Mouse (Mus musculus): ENCODE measurements around the gene Rhof. TPM values are rescaled to one million over a fixed set of nuclear protein-coding genes. Genes with fewer than 3 reads are reported as not detected.
A peak's percentile ranks its signal among the peaks of the same experiment; 100 is the strongest.

Rhof gene
- polyA plus RNA-seq, 1 experiment from 2014 or later: 0.77 TPM

DNA sequence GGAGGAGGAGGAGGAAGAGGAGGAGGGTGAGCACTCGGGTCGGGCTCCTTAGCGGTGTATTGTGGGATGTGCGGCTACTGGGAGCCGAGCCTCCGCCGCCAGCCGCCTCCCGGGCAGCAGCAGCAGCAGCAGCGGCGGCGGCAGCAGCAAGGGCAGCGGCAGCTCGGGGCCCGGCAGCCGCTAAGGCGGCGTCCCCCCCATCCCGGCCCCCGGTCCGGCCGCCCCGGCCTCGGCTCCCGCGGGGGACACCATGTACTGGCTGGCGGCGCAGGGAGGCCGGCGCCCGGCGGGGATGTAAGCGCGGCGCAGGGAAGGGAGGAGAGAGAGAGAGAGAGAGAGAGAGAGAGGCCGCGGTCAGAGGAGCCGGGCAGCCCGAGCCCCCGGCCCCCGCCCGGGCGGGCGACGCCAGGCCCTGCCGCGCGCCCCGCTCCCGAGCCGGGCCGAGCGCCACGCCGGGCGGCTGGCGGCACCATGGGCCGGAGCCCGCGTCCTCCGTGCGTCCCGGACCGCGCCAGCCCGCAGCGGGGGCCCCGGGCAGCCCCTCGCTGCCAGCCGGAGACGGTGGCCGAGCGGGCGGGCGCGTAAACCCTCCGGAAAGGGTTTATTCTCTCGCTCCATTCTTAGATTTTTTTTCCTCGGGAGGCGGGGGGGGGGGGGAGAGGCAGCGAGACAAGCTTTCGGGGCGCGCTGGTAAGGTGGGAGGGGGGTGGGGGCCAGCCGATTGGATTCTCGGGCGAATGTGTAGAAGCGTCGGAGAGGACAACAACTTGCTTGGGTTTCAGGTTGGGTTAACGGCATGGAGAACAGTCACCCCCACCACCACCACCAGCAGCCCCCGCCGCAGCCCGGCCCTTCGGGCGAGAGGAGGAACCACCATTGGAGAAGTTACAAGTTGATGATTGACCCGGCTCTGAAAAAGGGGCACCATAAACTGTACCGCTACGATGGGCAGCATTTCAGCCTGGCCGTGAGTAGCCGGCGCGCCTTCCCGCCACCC, 10.0 kb upstream of the Rhof start, which contains the start of gene Setd1b:
Gene Setd1b (plus strand): TSS at position 33 of the 997 bp plus-strand sequence.
- peaks cover 13% of the 10 kb centered on the region for H3K36me3 ChIP-seq (ENCODE audit: inconsistent target)
- peak within 1 kb of the TSS; percentile 82 for H3K4me3 ChIP-seq (ENCODE audit: inconsistent target)
- peaks cover 66% of the 10 kb centered on the region for H3K79me2 ChIP-seq (ENCODE audit: inconsistent target)
- WGBS (ENCODE audit: missing documents): under 1% methylated on average over 81 of the region's 103 CpGs
- peak within 1 kb of the TSS; percentile 100 for H3K27ac ChIP-seq

DNA sequence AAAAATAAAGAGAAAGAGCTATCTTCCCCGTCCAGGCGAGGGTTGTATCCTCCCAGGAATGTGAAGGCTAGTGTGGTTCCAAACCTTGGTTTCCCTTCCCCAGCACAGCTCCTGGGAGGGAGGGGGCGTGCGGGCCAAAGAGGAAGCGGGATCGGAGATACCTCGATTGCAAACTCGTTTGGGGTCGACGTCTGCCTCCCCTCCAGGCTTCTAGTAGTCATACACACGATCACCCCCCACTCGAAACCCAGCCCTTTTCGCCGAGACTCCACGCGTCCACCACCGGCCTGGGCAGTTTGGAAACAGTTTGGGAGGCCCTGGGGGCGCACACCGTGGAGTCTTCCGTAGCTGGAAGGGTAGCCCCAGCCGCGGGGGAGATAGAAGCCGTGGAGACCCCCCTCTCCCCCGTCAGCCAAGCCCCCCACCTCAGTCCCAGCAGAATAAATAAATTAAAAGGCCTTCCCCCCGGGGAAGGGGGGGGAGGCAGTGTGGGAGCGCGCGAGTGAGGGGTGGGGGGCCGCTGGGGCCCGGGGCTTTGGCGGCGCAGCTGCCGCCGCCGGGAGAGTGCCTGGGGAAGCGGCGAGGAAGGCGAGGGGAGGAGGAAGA, 9.2 kb upstream of the Rhof start:
- peaks cover 64% of the 10 kb centered on the region for H3K79me2 ChIP-seq (ENCODE audit: inconsistent target)
- H3K27ac ChIP-seq: peak overlapping the region; percentile 100
- H3K36me3 ChIP-seq (ENCODE audit: inconsistent target): peaks cover 5% of the 10 kb centered on the region; the same call in 1 of the 2 replicates
- WGBS (ENCODE audit: missing documents): 1% methylated on average over 33 of the region's 38 CpGs
- peak overlapping the region; percentile 52 for H3K4me3 ChIP-seq (ENCODE audit: inconsistent target)

DNA sequence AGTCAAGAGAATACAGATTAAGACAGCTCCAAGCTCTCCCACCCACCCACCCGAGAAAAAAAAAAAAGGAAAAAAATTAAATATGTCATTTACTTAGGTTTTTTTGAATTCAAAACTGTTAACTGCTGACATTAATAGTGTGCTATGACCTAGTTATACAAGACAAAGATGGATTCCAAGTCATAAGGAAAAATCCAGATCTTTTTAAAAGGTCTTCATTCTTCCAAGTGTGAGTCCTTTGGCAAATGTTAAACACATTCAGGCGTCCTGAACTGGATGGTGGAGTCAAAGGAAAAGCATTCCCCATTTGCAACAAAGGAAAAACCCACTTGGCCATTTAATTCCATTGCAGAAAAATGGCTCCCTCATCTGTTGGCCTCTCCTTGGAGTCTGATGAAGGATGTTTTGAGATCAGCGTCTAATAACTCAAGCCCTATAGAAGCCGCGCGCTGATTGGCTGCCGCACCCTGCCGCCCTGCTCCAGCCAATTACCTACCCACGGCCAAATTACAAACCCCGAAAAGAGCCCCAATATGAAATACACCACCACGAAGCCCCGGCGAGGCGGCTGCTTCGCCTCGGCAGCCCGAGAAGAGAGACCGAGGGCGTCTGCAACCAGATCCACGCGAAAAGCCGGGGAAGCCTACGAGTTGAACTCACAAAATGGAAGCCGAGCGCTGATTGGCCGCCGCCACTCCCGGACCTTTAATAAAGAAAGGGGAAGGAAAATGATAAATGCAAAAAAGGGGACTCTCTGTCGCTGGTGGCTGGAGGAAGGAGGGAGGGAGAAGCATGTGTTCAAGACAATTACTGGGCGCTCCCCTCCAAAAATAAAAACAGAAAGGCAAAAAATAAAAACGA, 8.4 kb upstream of the Rhof start:
- Histone ChIP-seq H3K27ac (peak overlapping the region; percentile 100), H3K4me3 (ENCODE audit: inconsistent target) (peak overlapping the region; percentile 52), H3K79me2 (ENCODE audit: inconsistent target) (peaks cover 58% of the 10 kb centered on the region), H3K36me3 (ENCODE audit: inconsistent target) (no peaks in the 10 kb centered on the region)
- WGBS (ENCODE audit: missing documents): 1% methylated on average over 31 of the region's 31 CpGs

DNA sequence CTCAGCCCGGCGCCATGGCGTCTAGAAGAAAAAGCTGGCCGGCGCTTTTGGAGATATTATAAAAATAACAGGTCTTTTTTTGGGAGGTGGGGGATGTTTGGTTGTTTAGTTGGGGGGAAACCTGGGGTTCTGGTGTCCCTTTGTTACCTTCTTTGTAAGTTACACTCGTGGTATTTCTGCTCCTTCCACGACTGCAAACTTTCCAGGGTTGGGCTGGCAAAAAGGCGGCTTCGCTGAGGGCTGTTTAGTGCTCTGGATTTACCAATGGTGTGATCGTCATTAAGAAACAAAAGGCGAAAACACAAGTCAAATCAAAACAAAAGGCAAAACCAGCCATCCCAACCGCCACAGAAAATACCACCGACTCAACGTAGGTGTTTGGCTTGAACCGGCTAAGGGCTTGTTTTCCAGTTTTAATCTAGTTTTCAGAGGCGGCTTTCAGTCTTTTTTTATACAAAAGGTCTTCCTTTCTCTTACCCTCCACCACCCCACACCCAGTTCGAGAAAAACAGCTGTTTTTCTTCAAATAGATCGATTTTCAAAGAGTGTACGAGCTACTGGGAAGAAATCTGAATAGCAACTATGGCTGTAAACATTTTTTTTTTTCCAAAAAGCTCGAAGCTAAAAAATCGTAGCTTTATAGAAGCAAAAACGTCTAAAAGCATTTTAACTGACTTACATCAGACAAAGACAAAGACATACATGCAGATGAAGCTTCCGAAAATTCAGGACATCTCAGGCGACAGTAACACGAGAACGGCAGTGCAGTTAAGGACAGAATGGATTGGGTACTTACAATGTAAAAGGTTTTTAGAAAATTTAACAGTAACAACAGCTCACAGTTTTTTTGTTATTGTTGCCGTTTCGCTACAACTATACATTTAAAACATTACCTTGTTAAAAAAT, 7.5 kb upstream of the Rhof start:
- WGBS (ENCODE audit: missing documents): under 1% methylated on average over 28 of the region's 28 CpGs
- Histone ChIP-seq H3K27ac (peak overlapping the region; percentile 100), H3K4me3 (ENCODE audit: inconsistent target) (peak overlapping the region; percentile 52), H3K79me2 (ENCODE audit: inconsistent target) (peaks cover 58% of the 10 kb centered on the region), H3K36me3 (ENCODE audit: inconsistent target) (no peaks in the 10 kb centered on the region; the same call in 1 of the 2 replicates)

DNA sequence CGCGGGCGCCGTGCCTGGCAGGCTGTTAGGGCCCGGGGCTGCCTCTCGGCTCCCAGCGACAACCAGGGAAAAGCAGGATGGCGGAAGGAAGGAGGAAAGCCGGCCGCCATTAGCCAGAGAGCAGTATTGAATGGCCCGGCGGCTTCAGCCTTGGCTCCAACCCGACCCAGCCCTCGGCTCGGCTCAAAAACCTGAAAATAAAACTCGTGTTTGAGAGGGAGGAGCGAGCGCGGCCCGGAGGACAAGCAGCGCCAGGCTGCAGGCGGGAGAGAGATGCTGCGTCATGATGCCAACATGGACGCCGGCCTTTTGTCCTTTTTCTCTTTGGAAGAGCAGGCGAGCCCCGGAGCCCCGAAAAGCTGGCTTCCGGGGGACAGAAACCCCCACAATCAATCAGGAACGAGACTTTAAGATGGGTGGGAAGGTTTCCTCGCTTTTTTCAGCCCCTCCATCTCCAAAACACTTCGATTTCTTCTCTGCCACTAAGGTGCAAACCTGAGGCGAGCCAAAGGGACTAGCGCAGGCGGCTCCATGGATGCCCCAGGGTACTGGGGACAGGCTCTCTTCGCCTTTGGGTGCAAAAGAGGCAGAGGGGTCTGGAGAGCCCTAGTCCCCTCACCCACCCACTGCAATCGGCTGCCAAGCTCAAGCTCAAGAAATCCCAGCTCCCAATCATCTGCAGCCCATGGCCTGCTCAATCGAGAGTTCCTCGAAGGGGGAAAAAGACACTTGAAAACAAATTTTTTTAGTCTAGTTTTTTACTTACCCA, 6.6 kb upstream of the Rhof start:
- WGBS (ENCODE audit: missing documents): 2% methylated on average over 39 of the region's 39 CpGs
- Histone ChIP-seq H3K27ac (peak overlapping the region; percentile 100), H3K4me3 (ENCODE audit: inconsistent target) (peak overlapping the region; percentile 52)

DNA sequence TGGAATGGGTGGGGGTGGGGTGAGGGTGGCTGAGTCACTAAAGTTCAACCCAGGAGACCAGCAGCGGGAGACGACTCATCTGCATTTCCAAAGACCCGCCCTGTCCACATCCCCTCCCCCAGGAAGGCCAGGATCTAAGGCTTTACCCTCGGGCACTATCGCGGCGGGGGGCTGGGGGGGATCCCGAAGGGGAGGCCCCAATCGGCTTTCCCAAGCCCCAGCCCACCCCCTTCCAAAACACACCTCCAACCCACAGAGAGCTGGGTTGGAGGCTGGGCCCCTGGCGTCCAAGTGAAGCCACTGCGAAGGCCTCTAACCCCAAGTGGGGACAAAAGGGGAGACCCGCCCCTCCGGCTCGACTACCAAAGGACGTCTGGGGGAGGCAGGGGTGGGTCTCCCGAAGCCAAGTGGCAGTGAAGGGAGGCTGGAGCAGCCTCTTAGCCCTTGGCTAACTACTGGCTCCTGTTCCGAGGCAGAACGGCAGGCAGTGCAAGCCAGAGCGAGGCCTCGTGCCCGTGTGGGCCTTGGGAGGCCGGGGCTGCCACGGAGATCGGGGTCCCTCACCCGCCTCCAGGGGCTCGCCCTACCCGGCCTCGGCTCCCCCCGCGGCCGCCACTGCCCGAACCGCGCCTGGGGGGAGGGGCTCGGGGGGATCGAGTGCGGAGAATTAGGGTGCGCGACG, 5.9 kb upstream of the Rhof start:
- peak overlapping the region; percentile 100 for H3K27ac ChIP-seq
- peaks cover 10% of the 10 kb centered on the region; the same call in 1 of the 2 replicates for H3K36me3 ChIP-seq (ENCODE audit: inconsistent target)
- under 1% methylated on average over 40 of the region's 40 CpGs for WGBS (ENCODE audit: missing documents)
- peak overlapping the region; percentile 48; the same call in 1 of the 2 replicates for H3K4me3 ChIP-seq (ENCODE audit: inconsistent target)
- H3K79me2 ChIP-seq (ENCODE audit: inconsistent target): peaks cover 56% of the 10 kb centered on the region

More for the DNA sequence above, 6.6 kb upstream of the Rhof start:
- H3K36me3 ChIP-seq (ENCODE audit: inconsistent target): peaks cover 3% of the 10 kb centered on the region; the same call in 1 of the 2 replicates
- H3K79me2 ChIP-seq (ENCODE audit: inconsistent target): peaks cover 58% of the 10 kb centered on the region

DNA sequence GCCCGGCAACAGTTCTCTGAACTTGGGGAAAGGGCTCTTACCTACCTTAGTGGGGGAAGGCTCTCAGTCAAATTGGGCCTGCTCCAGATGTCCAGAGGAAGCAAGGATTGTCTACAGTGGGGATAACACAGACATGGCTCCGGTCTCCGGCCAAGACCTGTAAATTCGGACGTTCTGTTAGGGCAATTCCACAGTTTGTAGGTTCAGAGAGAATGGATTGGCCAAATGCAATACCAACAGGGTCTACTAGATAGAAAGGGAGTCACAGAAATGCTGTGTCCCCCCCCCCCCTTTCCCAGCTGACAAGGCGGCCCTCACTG, 5.4 kb upstream of the Rhof start:
- H3K79me2 ChIP-seq (ENCODE audit: inconsistent target): peaks cover 51% of the 10 kb centered on the region
- peak overlapping the region; percentile 48; the same call in 1 of the 2 replicates for H3K4me3 ChIP-seq (ENCODE audit: inconsistent target)
- H3K27ac ChIP-seq: peak overlapping the region; percentile 100
- H3K36me3 ChIP-seq (ENCODE audit: inconsistent target): peaks cover 10% of the 10 kb centered on the region; the same call in 1 of the 2 replicates
- 9% methylated on average over 6 of the region's 6 CpGs for WGBS (ENCODE audit: missing documents)

DNA sequence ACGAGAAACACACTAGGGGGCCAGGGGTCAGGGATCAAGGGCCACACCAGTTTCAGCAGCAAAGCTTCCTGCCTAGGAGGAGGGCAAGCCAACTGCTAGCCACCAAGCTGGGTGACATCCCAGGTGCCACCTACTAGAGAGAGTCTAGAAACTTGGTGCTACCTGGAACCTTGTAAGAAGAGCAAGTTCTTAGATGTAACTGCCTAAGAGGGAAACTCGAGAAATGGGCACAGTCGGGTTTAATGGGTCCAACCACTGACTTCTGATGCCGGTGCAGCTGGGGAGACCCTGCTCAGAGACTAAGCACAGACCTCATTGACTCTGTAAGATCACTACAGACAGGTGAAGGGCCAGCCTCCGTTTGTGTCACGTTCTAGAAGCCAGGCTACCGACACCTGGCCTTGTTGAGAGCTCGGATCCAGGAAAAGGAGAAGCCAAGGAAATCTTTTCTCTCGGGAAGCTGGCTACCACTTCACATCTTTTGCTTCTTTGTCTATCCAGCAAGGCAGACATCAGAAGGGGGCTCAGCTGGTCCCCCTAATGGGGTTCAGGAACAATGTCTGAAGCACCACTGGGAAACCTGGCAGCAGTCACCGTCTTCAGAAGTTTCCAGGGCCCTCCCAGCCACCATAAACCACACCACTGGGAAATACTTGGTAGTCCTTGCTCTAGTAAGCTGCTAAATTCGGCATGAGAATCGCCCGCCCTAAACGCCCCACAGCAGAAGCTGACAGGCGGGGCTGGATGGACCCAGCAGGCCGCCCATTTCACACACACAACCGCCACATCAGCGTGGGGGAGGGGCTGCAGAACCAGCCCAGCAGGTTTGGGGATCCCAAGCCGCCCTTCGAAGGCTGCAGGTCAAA, 4.8 kb upstream of the Rhof start:
- Histone ChIP-seq H3K4me3 (ENCODE audit: inconsistent target) (peak overlapping the region; percentile 48), H3K79me2 (ENCODE audit: inconsistent target) (peaks cover 48% of the 10 kb centered on the region), H3K36me3 (ENCODE audit: inconsistent target) (peaks cover 10% of the 10 kb centered on the region; the same call in 1 of the 2 replicates), H3K27ac (peak overlapping the region; percentile 100)
- WGBS (ENCODE audit: missing documents): 6% methylated on average over 20 of the region's 20 CpGs

DNA sequence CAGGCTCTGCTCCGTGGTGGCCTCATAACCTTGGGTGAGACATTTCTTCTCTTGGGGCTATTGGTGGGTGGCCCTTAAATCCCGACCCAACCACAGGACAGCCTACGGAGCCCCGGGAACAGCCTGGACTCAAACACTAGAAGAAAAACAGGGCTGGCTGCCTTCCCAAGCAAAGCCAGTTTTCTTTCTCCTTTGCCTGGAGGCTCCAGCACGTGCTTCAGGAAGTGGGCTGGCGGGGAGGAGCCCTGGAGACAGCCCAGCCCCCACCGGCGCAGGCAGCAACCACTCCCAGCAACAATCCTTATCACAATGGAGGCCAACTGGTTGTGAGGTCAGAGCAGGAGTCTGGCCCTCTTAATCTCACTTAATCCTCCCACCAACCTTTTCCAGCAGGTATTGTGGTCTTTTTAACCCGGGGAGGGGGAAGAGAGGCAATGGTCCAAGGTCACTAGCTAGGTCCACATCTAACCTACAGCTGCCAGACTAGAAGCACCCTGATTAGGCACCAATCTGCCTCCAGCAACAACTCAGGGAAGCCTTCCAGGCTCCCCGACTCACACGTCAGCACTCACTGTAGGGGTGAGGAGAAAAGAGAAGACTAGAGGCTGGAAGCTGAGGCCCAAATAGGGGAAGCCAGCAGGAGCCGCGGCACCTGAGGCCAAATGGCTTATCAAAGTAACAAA, 4.0 kb upstream of the Rhof start:
- Histone ChIP-seq H3K4me3 (ENCODE audit: inconsistent target) (peak overlapping the region; percentile 48), H3K79me2 (ENCODE audit: inconsistent target) (peaks cover 48% of the 10 kb centered on the region), H3K27ac (peak overlapping the region; percentile 100), H3K36me3 (ENCODE audit: inconsistent target) (peaks cover 10% of the 10 kb centered on the region; the same call in 1 of the 2 replicates)
- 2% methylated on average over 13 of the region's 13 CpGs for WGBS (ENCODE audit: missing documents)

DNA sequence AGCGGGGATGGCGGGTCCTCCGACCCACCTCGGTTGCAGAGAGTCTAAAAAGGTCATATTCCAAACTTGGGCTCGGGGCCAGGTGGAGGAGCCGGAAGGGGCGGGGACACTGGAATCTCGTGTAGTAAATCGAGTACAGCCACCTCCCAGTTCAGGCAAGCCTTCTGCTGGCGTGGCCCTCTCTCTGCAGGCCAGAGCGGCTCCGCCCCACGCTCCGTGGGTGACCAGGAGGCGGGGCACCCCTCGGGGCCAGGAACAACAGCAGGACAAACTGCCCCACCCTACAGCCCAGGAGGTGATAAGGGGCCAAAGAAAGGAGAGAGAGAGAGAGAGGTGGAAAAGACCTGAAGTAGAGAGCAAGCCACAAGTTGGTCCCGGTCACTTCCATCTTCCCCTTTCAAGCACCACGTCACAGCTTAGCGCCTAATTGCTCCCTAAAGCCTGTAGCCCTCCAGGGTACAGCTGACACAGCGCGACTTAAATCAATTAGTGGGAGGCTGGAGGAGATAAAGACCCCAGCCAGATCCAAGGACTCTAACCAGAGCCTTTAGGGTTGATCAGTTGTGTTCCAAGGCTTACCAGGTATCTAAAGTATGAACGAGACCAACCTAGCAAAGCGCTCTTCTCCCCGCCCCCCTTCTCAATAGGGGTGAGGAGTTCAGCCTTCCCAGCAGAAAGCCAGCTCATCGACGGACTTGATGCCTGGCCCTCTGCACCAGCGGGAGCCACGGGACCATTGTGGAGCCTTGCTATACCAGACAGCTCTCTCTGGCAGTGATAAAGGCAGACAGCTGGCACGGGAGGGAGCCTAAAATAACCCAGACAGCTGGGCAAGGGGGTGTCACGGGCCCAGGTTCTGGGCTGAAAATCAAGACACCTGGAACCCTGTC, 3.2 kb upstream of the Rhof start:
- H3K79me2 ChIP-seq (ENCODE audit: inconsistent target): peaks cover 47% of the 10 kb centered on the region
- H3K27ac ChIP-seq: peak overlapping the region; percentile 100
- WGBS (ENCODE audit: missing documents): 14% methylated on average over 26 of the region's 30 CpGs
- peak overlapping the region; percentile 48 for H3K4me3 ChIP-seq (ENCODE audit: inconsistent target)
- peaks cover 10% of the 10 kb centered on the region; the same call in 1 of the 2 replicates for H3K36me3 ChIP-seq (ENCODE audit: inconsistent target)
